Mouse (Mus musculus) right cerebral cortex, postnatal 4 days (tissue): ENCODE measurements around the gene Ceacam9.
A peak's percentile ranks its signal among the peaks of the same experiment; 100 is the strongest.
"Not testable (repeated sequence)": the region's sequence is repeated elsewhere in the genome, so short reads cannot be mapped to it uniquely, and the experiment has no call there.

Source experiments
- DNase-seq: peaks from one replicate; pipeline ENCODE4 v3.0.0-alpha.2; 2022

Gene Ceacam9

DNA sequence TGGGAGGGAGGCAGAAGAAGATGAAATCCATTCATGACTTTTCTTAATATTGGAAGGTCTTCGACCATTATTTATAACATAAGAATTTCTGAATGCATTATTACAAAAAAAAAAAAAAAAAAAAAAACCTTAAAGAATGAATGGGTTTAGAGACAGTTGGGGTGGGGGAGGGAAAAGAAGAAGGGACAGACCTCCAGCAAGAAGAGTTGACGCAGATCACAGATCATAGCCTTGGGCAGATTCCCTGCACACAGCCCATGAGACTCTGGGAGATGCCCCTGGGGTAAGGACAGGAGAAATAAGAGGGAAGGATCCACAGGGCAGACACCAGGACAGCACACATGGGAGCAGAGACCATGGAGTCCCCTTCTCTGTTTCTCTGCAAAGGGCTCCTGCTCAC is at the start of gene Ceacam9:
Gene Ceacam9 (plus strand): TSS at position 301 of the 400 bp plus-strand sequence.
- DNase-seq = no peak

DNA sequence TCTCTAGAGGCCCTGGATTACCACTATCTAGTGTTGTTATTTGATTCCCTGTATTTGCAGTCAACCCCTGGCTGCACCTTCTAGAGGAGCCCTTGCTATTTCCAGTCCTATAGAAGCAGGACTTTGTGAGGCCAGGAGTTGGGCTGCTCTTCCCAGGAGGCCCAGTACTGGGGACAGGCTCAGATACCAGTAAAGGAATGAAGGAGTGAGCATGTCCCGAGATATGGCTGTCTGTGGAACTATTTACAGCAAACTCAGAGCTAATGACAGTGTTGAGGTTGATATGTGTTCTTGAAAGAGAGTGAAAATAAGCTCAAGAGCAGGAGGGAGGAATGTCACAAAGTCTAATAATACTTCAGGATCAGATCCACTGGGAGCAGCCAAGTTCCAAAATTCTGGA is 47.9 kb upstream of the Ceacam9 start:
- DNase-seq = no peak

DNA sequence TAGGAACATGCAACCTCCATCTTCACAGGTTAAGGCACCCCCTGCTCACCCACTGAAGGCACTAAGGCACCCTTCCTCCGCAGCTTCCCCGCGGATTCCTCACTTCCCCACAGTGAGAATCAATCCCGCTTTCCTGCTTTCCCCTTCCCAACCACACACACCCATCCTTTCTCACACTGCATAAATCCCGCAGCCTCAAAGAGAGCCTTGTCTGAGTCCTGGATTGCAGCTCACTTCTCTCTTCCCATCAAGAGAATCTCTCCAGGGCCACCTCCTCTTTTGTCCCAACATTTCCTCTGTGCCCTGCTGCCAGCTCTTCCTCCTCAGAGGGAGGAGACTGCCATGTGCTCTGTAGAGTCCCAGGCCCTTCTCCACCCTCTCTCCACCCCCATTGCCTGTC is 47.0 kb upstream of the Ceacam9 start:
- DNase-seq = not testable (repeated sequence)

DNA sequence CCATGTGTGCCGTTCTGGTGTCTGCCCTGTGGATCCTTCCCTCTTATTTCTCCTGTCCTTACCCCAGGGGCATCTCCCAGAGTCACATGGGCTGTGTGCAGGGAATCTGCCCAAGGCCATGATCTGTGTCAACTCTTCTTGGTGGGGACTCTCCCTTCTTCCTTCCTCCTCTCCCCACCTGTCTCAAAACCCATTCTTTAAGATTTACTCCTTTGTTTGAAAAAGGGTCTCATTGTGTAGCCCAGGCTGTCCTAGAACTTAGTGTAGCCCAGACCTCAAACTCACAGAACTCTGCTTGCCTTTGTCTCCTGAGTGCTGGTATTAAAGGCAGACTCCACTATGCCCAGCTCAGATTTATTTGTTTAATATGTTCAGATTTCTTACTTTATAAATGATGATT is 46.1 kb upstream of the Ceacam9 start, which contains the start of gene Ceacam15:
Gene Ceacam15 (minus strand): TSS at position 101 of the 400 bp plus-strand sequence.
- DNase-seq = no peak

DNA sequence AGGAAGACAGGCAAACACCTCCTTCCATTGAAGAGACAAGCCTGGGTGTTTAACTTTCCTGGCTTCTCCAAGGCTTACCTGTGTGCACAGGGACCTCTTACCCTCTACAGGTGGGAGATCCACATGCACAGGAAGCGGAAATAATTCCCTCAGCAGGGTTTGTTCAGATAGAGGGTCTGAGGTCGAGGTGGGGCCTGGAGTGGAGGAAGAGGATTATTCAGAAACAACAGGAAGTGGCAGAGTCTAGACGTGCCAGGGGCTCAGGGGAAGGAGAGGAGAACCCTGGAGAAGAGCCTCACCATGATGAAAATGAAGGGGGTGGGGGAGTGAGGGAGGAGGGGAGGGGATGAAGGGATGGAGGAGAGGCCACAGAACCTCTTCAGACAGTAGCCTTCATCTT is 41.5 kb upstream of the Ceacam9 start:
- DNase-seq = not testable (repeated sequence)

DNA sequence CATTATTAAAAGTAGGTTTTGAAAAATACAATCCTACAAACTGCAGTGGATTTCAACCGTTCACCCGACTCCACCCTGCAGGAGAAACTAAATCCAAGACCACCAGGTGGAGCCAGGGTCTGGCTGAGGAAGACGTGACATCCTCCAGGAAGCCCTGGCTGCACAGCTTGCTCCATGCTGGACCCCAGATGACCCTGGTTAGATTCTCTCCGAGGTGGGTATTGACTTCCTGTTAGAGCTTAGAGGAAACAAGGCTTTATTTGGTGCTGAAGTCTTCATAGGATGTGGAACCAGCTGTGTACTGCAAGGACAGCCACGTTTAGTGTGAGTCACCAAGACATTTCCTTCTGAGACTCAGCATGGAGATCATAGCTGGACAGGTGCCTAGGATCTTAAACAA is 32.5 kb upstream of the Ceacam9 start:
- DNase-seq = no peak

DNA sequence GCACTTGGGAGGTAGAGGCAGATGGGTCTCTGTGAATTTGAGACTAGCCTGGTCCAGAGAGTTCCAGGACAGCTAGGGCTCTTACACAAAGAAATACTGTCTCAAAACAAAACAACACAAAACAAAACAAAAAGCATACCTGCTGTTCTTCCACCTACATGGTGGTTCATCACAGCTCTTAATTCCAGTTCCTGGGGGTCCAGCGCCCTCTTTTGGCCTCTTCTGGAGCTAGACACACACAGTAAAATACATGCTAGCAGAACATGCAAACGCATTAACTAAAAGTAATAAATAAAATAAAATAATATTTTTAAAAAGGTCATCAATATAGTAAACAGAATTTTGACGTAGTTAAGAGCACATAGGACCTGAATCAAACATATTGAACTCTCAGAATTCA is 26.7 kb upstream of the Ceacam9 start:
- peak; percentile 35 for DNase-seq

DNA sequence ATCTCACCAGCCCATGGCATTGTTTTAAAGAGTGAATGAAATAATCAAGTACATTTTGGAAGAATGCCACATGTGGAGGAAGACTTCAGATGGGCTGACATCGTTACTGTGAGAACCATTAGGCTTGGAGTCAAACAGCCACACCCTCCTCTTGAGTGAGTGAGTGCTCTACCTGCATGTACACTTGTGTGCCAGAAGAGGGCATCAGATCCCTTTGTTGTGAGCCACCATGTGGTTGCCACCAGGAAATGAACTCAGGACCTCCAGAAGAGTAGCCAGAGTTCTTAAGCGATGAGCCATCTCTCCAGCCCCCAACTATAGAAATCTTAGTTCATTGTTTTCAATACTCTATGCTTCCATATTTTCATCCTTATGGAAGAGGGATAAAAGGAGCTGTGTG is 22.7 kb upstream of the Ceacam9 start:
- no peak for DNase-seq

DNA sequence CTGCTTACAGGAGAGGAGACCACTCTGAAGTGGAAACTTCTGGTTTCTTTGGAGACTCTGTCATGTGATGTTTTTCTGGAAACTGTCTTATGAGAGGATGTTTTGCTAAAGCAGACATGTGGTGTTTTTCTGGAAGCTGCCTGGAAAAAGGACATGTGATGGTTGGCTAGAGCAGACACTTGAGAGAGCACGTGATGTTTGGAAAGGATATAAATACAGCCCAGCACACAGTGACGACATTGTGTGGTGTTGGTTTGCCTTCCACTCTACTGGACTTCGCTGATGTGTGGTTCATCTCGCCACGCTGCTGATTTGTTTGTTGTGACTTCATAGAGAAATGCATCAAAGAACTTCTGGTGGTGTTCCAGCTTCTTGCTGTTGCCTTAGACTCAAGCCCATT is 21.1 kb upstream of the Ceacam9 start:
- no peak for DNase-seq

DNA sequence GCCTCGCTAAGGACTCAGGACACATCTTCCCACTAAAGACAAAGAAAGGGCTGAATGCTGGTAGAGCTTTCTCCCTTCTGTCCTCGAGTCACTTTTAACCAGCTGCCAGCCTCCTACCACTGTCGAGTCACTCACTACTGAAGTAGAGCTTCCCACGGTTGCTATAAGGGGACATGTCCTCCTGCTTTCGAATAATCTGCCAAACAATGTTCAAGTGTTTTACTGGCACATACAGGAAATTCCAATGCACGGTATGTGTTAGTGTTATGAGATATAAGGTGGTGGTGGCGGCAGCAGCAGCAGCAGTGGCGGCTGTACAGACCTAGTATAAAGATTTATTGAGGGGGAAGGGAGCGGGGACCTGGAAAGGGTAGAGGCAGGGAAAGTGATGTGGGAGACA is 15.3 kb upstream of the Ceacam9 start:
- no peak for DNase-seq

DNA sequence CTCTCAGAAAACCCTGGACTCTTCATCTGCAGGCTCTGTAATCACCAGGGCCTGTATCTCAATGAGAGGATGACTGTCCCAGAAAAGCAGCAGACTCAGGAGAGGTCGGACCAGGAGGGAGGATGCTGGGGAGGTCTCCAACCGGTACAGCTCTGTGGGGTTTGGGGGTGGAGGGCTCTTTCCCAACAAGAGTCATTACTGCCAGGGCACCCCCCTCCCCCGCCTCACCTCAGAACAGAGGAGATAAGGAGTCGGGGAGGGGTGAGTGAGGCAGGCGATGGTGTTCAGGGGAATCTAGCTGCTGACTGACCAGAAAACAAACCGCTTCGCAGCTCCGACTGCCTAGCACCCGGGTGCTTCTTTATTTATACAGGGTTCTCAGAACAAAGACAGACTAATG is 13.5 kb upstream of the Ceacam9 start:
- DNase-seq = no peak

DNA sequence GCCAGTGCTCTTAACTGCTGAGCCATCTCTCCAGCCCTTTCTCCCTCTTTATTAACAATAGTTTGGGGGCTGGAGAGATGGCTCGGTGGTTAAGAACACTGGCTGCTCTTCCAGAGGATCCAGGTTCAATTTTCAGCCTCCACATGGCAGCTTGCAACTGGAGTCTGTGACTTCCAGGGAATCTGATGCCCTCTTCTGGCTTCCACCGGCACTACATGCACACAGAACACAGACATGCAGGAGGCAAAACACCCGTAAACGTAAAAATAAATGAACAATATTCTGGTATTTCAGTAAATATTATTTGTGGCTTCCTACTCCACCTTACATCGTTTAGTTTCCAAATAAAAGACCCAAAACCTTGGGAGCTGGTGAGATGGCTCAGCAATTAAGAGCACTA is 11.1 kb upstream of the Ceacam9 start:
- DNase-seq = no peak

DNA sequence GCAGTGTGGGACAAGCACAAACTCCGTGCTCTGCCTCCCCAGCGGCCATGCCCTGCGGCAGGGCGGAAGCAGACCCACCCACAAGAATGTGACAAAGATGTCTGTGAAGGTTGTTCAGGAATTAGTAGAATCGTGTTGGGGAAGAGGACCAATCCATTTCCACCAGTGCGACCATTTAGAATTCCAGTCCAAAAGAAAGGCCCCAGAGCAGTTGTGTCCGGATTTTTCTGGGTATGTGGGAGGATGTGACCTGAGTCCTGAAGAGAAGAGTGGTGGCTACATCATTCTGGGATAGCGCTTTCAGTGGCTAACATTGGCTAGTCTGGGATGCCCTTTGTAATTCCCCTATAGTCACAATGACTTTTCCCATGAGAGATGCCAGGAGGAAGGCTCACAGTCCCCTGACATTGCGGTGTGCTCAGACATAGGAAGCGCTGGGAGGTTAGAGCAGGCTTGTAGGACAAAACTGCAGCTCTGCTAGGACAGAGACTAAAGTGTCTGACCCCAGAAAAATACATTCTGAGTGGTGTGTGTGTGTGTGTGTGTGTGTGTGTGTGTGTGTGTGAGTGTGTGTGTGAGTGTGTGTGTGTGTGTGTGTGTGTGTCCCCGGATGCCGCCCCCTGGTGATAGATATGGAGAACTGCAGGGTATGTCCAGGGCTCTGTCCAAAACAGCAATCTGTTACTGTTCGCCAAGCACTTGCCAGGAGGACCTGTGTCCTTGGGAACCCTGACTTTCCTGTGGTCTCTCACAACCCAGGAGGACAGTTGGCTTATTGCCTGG is 8.9 kb upstream of the Ceacam9 start:
- DNase-seq = no peak

DNA sequence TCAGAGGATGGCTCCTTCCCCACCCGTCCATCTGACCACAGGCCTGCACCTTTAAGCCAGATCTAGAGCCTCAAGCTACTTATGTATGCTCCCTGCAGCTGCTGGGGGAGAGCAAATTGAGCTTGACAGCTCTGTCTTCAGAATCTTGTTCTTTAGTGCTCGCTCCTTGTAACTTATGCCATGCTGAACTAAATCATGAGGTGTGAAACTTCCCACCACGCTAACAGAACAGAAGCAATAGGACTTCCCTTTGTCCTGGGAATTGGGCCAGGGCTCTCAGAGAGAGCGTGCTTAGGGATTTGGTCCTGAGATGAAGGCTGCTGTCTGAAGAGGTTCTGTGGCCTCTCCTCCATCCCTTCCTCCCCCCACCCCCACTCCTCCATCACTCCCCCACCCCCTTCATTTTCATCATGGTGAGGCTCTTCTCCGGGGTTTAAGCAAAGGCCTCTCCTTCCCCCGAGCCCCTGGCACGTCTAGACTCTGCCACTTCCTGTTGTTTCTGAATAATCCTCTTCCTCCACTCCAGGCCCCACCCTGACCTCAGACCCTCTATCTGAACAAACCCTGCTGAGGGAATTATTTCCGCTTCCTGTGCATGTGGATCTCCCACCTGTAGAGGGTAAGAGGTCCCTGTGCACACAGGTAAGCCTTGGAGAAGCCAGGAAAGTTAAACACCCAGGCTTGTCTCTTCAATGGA is 5.1 kb upstream of the Ceacam9 start:
- not testable (repeated sequence) for DNase-seq

DNA sequence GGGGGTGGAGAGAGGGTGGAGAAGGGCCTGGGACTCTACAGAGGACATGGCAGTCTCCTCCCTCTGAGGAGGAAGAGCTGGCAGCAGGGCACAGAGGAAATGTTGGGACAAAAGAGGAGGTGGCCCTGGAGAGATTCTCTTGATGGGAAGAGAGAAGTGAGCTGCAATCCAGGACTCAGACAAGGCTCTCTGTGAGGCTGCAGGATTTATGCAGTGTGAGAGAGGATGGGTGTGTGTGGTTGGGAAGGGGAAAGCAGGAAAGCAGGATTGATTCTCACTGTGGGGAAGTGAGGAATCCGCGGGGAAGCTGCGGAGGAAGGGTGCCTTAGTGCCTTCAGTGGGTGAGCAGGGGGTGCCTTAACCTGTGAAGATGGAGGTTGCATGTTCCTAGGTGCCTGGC is 761 bp downstream of the Ceacam9 start:
- DNase-seq = not testable (repeated sequence)

DNA sequence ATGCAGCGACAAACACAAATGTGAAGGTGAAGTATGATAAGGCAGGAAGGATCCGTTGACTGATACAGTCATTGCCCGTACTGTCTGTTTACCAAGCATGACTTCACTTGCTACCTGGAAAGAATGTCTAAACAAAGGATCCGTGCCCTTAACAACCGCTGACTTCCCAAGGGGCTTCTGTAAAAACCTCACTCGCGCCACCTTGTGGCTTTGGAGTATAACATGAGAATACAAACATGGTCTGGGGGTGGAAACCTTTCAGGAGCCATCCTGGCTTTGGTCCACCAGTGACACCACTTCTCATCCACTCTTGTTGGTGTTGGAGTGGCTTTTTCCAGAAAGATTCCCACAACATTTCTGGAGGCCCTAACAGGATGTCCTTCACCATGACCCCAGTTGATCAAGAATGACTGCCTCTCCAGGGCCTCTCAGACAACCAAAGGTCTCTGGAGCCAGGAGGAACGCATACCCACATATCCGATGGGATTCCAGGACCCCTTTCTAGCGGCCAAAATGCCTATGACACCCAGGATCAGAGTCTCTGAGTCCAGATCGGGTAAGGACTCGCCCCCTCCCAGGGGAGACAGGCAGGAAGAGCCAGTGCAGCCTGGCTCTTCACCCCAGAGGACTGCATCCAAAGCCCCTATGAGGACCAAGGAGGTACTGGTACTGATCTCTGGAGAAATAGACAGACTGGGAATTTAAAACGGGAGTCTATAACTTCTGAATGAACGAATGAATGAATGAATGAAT is 7.0 kb downstream of the Ceacam9 start:
- DNase-seq = peak; percentile 87

DNA sequence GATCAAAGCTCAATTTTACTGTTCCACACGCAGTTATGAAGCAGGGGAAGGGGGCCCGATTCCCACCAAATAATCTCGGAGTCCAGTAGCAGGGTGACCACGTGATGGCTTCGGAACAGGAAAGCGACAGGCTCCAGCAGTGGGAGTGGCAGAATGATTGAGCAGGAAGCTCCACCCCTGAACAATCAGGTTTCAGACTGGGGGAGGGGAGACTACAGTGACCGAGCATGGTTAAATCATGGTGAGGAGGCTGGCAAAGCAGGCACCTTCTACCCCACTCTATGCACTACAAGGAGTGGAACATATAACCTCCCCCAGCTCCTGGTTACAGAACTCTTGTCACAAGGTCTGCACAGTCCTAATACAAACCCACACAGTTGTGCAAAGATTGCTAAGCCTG is 7.8 kb downstream of the Ceacam9 start:
- not testable (repeated sequence) for DNase-seq

DNA sequence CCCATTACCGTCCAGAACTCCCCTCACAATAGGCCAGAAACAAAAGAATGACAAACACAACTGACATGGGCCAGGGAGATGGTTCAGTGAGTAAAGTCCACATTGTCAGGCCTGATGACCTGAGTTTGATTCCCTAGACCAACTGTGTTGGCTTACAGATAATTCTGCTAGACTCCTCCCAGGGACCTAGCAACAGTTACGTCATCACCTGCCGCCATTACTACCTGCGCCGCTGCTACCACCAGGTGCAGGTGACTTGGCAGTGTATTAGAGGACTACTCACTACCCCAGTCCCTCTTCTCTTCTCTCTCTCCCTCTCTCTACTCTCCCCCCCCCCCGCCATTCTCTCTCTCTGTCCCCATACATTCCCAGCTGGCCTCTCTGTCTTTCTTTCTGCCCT is 9.1 kb downstream of the Ceacam9 start:
- DNase-seq = no peak

DNA sequence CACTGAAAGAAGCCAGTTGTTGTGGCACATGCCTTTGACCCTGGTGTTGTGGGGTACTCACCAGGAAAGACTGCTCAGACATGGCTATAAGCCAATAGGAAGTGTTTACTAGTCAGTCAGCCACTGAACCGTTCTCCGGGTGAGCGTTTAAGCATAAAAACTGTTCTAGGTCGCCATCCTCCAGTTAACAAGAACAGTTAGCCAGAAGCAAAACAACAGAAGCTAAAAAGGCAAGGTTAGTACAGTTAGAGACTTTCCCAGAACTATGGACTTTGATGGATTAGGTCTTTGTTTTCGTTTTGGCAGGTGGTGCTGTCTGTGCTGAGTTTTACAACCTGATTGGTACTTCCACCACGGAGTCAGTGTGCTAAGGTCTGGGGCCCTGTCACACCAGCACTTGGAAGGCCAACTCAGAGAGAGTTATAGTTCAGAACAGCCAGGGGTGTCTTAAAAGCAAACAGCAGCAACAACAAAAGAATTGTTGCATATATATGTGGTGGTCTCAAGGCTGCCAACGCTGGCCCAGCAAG is 10.2 kb downstream of the Ceacam9 start:
- DNase-seq = no peak

DNA sequence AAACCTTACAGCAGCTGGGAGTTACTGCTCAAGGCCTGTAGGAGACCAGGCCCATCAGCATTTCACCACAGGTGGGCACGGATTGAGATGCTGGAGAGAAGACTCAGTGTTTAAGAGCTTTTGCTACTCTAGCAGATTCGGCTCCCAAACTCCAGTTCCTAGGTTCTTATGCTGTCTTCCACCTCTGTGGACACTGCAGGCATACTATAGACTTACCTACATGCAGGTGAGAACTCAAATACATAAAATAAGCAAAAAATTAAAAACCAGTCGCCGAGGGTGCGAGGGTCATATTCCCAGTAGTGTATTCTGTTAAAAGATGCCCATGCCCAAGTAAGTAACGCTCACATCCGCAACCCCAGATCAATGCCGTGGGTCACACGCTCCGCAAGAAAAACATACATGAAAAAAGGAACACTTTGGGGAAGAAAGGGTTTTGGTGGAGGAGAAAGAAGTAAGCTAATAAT is 15.9 kb downstream of the Ceacam9 start:
- no peak for DNase-seq

DNA sequence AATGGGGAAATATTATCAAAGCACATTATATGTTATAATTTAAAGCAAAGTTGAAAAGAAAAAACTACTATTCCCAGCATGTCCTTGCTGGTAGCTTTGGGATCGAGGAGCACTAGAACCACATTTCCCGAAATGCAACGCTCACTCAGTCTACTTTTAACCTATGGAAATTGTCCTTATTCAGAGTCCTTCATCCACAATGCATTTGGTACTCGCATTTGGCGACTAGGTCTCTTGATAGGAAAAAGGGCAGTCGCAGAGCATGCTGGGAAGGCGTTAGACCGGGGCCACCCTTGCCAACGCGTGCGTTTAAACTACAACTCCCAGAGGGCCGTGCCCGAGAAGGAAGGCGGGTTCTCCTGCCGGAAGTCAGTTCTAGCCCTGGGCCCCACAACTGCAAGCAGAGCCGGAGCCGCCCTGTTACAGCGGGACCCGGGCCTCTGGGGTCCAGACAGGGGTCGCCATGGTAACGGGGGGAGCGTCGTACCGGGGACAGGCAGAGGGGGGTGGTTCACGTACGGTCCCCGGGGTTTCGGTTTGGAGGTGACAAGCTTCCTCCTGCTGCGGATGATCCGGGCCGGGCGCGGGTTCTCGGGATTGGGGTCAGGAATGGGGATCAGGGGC is 16.5 kb downstream of the Ceacam9 start, which contains the start of gene Ap2s1:
Gene Ap2s1 (plus strand): TSS at position 338 of the 624 bp plus-strand sequence.
- DNase-seq = peak; percentile 93

DNA sequence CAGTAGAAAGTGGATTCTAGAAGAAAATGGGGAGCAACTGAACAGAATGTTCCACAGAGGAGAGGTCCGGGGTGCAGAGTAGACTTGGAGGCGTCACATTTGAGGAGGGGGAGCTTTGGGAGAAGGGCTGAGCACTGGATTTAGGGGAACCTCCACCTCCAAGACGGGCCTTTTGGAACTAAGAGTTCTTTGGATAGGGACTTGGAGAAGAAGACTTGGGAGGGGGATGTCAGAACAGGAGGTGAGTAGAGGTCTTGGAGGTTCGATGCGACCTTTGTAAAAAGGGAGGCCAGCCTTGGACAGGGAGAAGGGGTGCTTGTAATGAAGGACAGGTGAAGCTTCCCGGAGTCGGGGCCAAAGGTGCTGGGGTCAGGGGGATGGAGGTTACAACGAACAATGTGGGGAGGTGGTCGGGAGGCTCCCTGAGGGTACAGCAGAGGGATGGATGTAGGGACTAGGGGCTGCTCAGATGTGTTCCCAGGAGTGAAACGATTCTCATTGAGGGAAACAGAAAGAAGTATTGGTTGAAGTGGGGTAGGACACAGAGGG is 17.4 kb downstream of the Ceacam9 start:
- no peak for DNase-seq
